Mouse (Mus musculus): Measurements from ENCODE around the gene Ltbp1. TPM values are rescaled to one million over a fixed set of nuclear protein-coding genes. Genes with fewer than 3 reads are reported as not detected.

Gene Ltbp1
- 14.2 and 15.6 TPM in 2 replicates for polyA plus RNA-seq (2014; fragmentation: Nextera tagmentation; extraction: Ambion mirVana)

DNA sequence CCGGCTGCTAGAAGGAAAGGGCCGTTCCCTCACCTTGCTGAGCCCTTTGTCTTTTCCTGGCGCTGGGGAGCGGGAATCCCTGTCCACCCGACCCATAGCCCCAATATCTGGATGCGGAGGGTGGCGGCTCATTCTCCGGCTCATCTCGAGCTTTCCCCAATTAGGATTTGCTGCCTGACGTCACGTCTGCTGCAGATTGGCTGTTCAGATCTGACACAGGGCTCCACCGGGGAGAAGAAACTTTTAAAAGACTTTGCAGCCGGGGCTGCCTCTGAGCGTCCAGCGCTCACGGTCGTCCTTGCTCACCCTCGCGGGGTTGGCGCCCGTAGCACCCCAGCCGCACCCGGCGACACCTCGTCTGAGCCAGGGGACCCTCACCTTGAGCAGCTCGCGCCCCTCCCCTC, at the start of gene Ltbp1:
Gene Ltbp1, plus strand, starts transcription at position 288 of the 404 bp plus-strand sequence.
- Histone ChIP-seq H3K9ac (ENCODE audit: low read depth, low read length) (peak within 1 kb of the TSS; percentile 62), H3K4me3 (ENCODE audit: low read depth, low read length) (peak within 1 kb of the TSS; percentile 69), H3K4me2 (peak within 1 kb of the TSS; percentile 96), H3K9me3 (ENCODE audit: control insufficient read depth, low read length) (no peaks in the 10 kb centered on the region), H3K27me3 (replicated peaks; ENCODE audit: control insufficient read depth, insufficient read depth, low read length) (peaks cover 7% of the 10 kb centered on the region; the same call in 1 of the 2 replicates), H3K4me1 (replicated peaks; ENCODE audit: control insufficient read depth, insufficient read depth, low read length) (peaks cover 3% of the 10 kb centered on the region; the same call in 1 of the 2 replicates), H3K27ac (ENCODE audit: low read depth, low read length) (peak within 1 kb of the TSS; percentile 76), H3K36me3 (ENCODE audit: control insufficient read depth, insufficient read depth, low read length) (no peaks in the 10 kb centered on the region)
- DNase-seq (ENCODE audit: low spot score) (peak; percentile 74), ATAC-seq (replicated peaks; ENCODE audit: low FRiP score) (peak; percentile 77)
- WGBS: under 1% methylated on average over 26 of the region's 27 CpGs

DNA sequence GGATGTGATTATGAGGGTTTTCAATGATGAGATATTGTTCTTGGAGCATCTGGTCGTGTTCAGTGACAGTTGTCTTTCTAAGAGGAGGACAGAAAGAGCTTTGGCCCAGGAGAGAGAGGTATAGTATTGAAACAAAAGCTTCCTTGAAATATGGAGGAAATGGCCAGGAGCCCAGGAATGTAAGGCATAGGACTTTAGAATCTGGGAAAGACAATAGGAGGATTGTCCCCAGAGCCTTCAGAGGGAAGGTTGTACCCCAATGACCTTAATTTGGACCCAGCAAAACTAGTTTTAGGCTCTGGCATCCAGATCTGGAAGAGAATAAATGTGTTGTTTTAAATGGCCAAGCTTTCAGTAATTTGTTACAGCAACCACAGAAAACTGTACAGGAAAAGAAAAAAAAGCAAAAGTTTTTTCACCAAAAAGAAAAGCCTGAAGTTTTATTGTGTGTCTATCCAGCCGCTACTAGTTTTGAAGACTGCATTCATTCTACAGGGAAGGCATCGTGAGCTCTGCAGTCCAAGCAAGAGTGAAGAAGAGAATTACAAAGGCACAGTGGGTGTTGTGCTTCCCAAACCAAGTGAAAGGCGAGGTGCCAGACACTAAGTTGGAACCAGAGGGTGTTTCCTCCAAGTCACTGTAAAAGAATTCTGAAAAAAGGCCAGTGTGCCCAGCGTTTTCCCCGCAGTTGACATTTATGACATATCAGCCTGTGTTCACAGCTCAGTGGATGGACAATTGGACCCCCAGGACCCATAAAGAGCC, 45.7 kb upstream of the Ltbp1 start:
- no peak for DNase-seq (ENCODE audit: low spot score)
- no peak overlapping the region for H3K27ac ChIP-seq (ENCODE audit: low read depth, low read length)

DNA sequence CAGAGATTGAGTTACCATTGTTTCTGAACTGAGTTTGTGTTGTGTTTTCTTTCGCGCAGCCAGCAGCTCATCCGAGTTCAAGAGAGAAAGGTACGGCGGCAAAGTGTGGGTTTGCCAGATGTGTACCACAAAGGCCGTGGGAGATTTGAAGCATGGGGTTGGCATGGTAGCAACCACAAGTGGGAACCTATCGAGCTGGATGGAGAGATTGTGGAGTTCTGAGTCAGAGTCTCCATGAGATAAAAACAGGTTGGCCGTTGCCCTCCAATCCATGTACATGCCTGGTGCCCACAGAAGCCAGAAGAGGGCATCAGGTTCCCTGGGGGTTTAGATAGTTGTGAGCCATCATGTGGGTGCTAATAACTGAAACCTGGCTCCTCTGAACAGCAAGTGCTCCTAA, 42.1 kb upstream of the Ltbp1 start:
- Histone ChIP-seq H3K4me2 (no peak overlapping the region), H3K9me3 (ENCODE audit: control insufficient read depth, low read length) (no peaks in the 10 kb centered on the region), H3K4me1 (replicated peaks; ENCODE audit: control insufficient read depth, insufficient read depth, low read length) (no peaks in the 10 kb centered on the region), H3K27ac (ENCODE audit: low read depth, low read length) (no peak overlapping the region), H3K9ac (ENCODE audit: low read depth, low read length) (no peak overlapping the region), H3K27me3 (replicated peaks; ENCODE audit: control insufficient read depth, insufficient read depth, low read length) (no peaks in the 10 kb centered on the region), H3K36me3 (ENCODE audit: control insufficient read depth, insufficient read depth, low read length) (no peaks in the 10 kb centered on the region), H3K4me3 (ENCODE audit: low read depth, low read length) (no peak overlapping the region)
- 85% methylated on average over 8 of the region's 8 CpGs for WGBS
- ATAC-seq (replicated peaks; ENCODE audit: low FRiP score) (no peak), DNase-seq (ENCODE audit: low spot score) (no peak)

More for the DNA sequence above, 45.7 kb upstream of the Ltbp1 start:
- ATAC-seq (replicated peaks; ENCODE audit: low FRiP score): no peak
- no peak overlapping the region for H3K4me3 ChIP-seq (ENCODE audit: low read depth, low read length)
- H3K36me3 ChIP-seq (ENCODE audit: control insufficient read depth, insufficient read depth, low read length): no peaks in the 10 kb centered on the region
- H3K9me3 ChIP-seq (ENCODE audit: control insufficient read depth, low read length): no peaks in the 10 kb centered on the region
- H3K4me1 ChIP-seq (replicated peaks; ENCODE audit: control insufficient read depth, insufficient read depth, low read length): no peaks in the 10 kb centered on the region
- no peak overlapping the region for H3K9ac ChIP-seq (ENCODE audit: low read depth, low read length)
- WGBS: 67% methylated on average over 6 of the region's 6 CpGs
- no peaks in the 10 kb centered on the region for H3K27me3 ChIP-seq (replicated peaks; ENCODE audit: control insufficient read depth, insufficient read depth, low read length)
- no peak overlapping the region for H3K4me2 ChIP-seq

DNA sequence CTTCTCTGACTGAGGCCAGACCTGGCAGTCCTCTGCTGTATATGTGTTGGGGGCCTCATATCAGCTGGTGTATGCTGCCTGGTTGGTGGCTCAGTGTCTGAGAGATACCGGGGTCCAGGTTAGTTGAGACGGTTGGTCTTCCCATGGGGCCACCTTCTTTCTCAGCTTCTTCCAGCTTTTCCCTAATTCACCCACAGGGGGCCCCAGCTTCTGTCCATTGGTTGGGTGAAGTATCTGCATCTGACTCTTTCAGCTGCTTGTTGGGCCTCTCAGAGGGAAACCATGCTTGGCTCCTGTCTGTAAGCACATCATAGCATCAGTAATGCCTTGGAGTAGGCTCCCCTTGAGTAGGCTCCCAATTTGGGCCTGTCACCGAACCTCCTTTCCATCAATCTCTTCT, 41.5 kb upstream of the Ltbp1 start:
- Histone ChIP-seq H3K27me3 (replicated peaks; ENCODE audit: control insufficient read depth, insufficient read depth, low read length) (no peaks in the 10 kb centered on the region), H3K4me1 (replicated peaks; ENCODE audit: control insufficient read depth, insufficient read depth, low read length) (no peaks in the 10 kb centered on the region), H3K4me2 (no peak overlapping the region), H3K9me3 (ENCODE audit: control insufficient read depth, low read length) (no peaks in the 10 kb centered on the region), H3K27ac (ENCODE audit: low read depth, low read length) (no peak overlapping the region), H3K36me3 (ENCODE audit: control insufficient read depth, insufficient read depth, low read length) (no peaks in the 10 kb centered on the region), H3K9ac (ENCODE audit: low read depth, low read length) (no peak overlapping the region), H3K4me3 (ENCODE audit: low read depth, low read length) (no peak overlapping the region)
- DNase-seq (ENCODE audit: low spot score) (no peak), ATAC-seq (replicated peaks; ENCODE audit: low FRiP score) (no peak)
- WGBS: 86% methylated on average over 3 of the region's 3 CpGs

DNA sequence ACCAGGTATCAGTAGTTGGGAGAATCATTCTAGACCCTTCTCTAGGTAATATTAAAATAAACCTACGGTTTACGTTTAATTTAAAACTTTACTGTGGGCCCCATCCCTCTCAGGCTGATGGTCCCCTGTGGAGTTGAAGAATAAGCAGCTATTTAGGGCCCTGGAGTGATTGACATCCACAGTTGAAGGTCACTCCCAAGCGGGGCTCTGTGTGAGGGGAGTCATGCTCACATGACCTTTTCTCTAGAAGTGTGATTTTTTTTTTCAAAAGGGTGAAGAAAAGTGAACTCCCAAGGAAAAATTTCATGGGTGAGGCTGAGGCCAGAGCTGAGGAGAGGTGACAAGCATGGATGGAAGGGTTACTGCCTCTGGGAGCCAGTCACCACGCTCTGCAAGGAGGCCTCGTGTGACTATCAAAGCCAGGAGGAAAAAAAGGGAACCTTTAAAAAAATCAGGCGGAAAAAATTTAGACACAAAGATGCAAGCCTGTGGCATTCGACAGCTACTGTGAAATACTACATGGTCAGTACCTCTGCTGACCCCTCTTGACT, 38.0 kb upstream of the Ltbp1 start:
- H3K9me3 ChIP-seq (ENCODE audit: control insufficient read depth, low read length): no peaks in the 10 kb centered on the region
- H3K27ac ChIP-seq (ENCODE audit: low read depth, low read length): no peak overlapping the region
- H3K27me3 ChIP-seq (replicated peaks; ENCODE audit: control insufficient read depth, insufficient read depth, low read length): no peaks in the 10 kb centered on the region
- no peak overlapping the region for H3K9ac ChIP-seq (ENCODE audit: low read depth, low read length)
- ATAC-seq (replicated peaks; ENCODE audit: low FRiP score) (no peak), DNase-seq (ENCODE audit: low spot score) (no peak)
- no peak overlapping the region for H3K4me3 ChIP-seq (ENCODE audit: low read depth, low read length)
- WGBS: 67% methylated on average over 7 of the region's 7 CpGs
- H3K4me2 ChIP-seq: no peak overlapping the region
- H3K4me1 ChIP-seq (replicated peaks; ENCODE audit: control insufficient read depth, insufficient read depth, low read length): no peaks in the 10 kb centered on the region
- no peaks in the 10 kb centered on the region for H3K36me3 ChIP-seq (ENCODE audit: control insufficient read depth, insufficient read depth, low read length)

DNA sequence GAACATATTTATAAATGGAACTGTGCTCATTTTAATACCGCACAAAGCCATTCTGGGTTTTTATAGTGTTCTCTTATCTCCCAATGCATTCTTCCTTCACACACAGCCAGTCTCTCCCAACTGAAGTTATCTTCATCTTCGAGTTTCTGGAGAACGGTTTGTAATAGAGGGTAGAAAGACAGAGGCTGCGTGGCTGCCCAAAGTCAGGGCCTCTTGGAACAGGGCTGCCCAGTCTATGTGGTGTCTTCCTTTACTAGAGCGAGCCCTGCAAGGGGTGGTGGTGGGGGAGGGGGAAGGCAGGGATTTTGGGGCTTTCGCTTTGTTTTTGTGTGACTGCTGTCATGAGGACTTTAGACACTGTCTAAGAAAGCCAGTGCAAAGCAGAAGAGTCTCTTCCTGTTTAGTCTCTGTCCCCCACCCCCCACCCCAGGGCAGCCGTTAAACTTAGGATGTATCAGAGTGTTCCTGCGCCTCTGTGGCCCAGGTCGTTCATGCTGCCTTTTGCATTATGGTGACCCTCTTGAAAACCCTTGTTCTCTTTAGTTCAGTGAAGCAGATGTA, 37.1 kb upstream of the Ltbp1 start:
- no peaks in the 10 kb centered on the region for H3K36me3 ChIP-seq (ENCODE audit: control insufficient read depth, insufficient read depth, low read length)
- H3K9me3 ChIP-seq (ENCODE audit: control insufficient read depth, low read length): no peaks in the 10 kb centered on the region
- ATAC-seq (replicated peaks; ENCODE audit: low FRiP score) (peak; percentile 75), DNase-seq (ENCODE audit: low spot score) (no peak)
- no peaks in the 10 kb centered on the region for H3K27me3 ChIP-seq (replicated peaks; ENCODE audit: control insufficient read depth, insufficient read depth, low read length)
- H3K4me3 ChIP-seq (ENCODE audit: low read depth, low read length): no peak overlapping the region
- no peaks in the 10 kb centered on the region for H3K4me1 ChIP-seq (replicated peaks; ENCODE audit: control insufficient read depth, insufficient read depth, low read length)
- no peak overlapping the region for H3K9ac ChIP-seq (ENCODE audit: low read depth, low read length)
- H3K4me2 ChIP-seq: peak overlapping the region; percentile 19
- WGBS: 36% methylated on average over 9 of the region's 9 CpGs
- peak overlapping the region; percentile 33 for H3K27ac ChIP-seq (ENCODE audit: low read depth, low read length)

DNA sequence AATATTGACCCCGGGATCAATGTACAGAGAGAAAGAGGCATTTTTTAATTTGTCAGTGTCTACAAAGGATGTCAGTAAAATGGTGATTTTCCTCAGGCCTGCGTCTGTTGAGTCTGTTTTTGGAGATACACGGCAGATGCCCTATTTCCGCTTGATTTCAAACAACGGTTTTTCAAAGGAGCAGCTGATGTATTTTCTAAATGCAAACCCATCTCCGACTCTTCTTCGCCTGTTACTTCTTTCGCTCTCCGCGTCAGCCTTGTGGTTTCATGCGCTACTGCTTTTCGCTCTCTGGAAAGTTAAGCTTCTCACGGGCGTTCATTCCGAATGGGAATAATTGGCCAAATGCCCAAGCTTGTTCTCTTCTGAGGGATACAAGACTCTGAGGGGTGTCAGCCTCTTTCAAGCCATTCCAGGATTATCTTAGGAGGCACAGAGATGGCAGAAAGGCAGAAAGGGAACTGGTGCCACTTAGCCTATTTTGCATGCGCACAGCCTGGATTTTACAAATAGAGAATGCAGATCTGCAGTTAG, 36.6 kb upstream of the Ltbp1 start:
- H3K36me3 ChIP-seq (ENCODE audit: control insufficient read depth, insufficient read depth, low read length): no peaks in the 10 kb centered on the region
- H3K4me1 ChIP-seq (replicated peaks; ENCODE audit: control insufficient read depth, insufficient read depth, low read length): no peaks in the 10 kb centered on the region
- no peak for DNase-seq (ENCODE audit: low spot score)
- no peak for ATAC-seq (replicated peaks; ENCODE audit: low FRiP score)
- no peaks in the 10 kb centered on the region for H3K9me3 ChIP-seq (ENCODE audit: control insufficient read depth, low read length)
- H3K4me2 ChIP-seq: peak overlapping the region; percentile 19
- no peak overlapping the region for H3K4me3 ChIP-seq (ENCODE audit: low read depth, low read length)
- no peaks in the 10 kb centered on the region for H3K27me3 ChIP-seq (replicated peaks; ENCODE audit: control insufficient read depth, insufficient read depth, low read length)
- WGBS: 76% methylated on average over 16 of the region's 16 CpGs
- no peak overlapping the region for H3K9ac ChIP-seq (ENCODE audit: low read depth, low read length)
- H3K27ac ChIP-seq (ENCODE audit: low read depth, low read length): peak overlapping the region; percentile 33

DNA sequence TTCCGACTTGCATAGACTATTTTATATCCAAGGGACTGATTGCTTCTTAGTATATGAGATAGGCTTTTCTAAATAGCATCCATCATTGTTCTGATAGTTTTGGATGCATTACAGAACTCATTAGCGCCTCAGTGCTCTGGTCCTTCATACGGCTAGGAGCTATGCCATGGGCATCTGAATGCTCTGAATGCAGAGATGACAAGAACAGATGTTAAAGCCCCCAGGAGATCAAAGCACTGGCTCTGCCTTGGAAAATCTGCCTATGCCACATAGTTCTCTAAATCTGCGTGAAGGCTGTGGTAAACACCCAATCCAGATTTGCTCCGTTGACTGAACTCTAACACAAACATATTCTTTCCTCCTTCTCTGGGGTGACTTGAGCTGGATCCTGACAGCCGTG, 30.2 kb upstream of the Ltbp1 start:
- no peaks in the 10 kb centered on the region for H3K27me3 ChIP-seq (replicated peaks; ENCODE audit: control insufficient read depth, insufficient read depth, low read length)
- WGBS: 81% methylated on average over 6 of the region's 6 CpGs
- no peak overlapping the region for H3K27ac ChIP-seq (ENCODE audit: low read depth, low read length)
- H3K4me2 ChIP-seq: no peak overlapping the region
- no peaks in the 10 kb centered on the region for H3K9me3 ChIP-seq (ENCODE audit: control insufficient read depth, low read length)
- DNase-seq (ENCODE audit: low spot score) (no peak), ATAC-seq (replicated peaks; ENCODE audit: low FRiP score) (no peak)
- no peak overlapping the region for H3K4me3 ChIP-seq (ENCODE audit: low read depth, low read length)
- H3K4me1 ChIP-seq (replicated peaks; ENCODE audit: control insufficient read depth, insufficient read depth, low read length): no peaks in the 10 kb centered on the region
- no peaks in the 10 kb centered on the region for H3K36me3 ChIP-seq (ENCODE audit: control insufficient read depth, insufficient read depth, low read length)
- no peak overlapping the region for H3K9ac ChIP-seq (ENCODE audit: low read depth, low read length)
